Mouse (Mus musculus): ENCODE measurements around the gene Plcb4.

The Plcb4 gene

GRCm38 (mm10) chr2:135658486-135659390 is at the start of gene Plcb4:
TSS of gene Plcb4 (plus strand) at chr2:135659011.
- no peak for DNase-seq (ENCODE audit: extremely low read depth, low read depth, low spot score)

- DNase-seq (ENCODE audit: extremely low read depth, low read depth, low spot score) = no peak
These were observed 44.1 kb upstream of the Plcb4 start for GRCm38 (mm10) chr2:135614651-135615261.

DNA sequence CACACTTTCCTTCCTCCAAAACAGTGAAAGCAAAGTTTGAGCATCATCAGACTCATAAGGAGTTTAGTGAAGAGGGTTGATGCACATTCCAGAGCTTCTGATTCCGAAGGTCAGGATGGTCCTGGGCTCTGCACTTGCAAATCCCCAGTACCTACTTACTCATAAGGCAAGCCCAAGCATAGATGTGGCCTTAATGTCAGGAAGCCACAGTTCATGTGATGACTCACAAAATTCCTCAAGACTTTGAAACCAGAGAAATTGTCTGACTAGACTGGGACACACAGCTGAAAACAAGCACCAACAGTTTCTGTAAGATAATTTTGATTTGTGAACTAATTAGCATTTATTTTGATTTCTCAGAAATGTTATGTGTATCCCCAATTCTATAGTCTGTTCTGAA is 42.7 kb upstream of the Plcb4 start:
- no peak for DNase-seq (ENCODE audit: extremely low read depth, low read depth, low spot score)

- DNase-seq (ENCODE audit: extremely low read depth, low read depth, low spot score) = no peak
These were observed 40.3 kb upstream of the Plcb4 start for GRCm38 (mm10) chr2:135618551-135618950.

DNA sequence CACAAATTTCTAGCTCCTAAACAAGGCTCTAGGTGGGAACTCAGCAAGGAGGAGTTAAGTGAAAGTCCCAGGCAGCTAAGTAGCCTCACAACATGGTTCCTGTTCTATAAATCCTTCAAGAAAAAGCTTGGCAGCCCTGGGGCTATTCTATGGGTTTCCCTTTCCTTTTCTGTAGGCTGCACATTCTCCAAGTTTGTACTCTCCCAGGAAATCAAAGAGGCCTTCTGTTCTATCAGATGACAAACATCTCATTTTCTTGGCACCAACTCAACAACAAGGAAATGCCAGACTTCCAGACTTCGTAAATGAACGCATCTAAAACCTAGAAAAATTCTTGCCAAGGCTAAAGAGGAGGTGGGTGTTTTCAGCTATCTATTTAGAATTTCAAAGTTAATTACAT is 38.9 kb upstream of the Plcb4 start:
- DNase-seq (ENCODE audit: extremely low read depth, low read depth, low spot score) = no peak

DNA sequence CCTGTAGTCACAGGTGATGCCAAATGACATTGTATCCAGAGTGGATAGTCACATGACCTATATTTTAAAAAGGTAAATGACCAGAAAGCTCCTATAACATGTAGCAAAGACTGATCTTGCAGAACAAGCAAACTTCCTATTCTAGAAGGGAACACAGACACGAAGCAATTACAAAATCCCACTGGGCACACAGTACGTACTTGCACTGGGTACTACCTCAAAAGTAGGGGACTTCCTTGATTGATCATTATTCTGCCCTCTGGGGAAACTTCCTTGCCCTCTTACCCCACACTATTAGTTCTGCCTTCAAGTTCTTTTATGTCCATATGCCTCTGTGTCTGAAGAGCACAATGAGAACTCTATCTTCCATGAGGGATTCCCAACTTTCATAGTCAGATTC is 31.0 kb upstream of the Plcb4 start:
- DNase-seq (ENCODE audit: extremely low read depth, low read depth, low spot score) = no peak

GRCm38 (mm10) chr2:135637227-135637626 is 21.6 kb upstream of the Plcb4 start:
- DNase-seq (ENCODE audit: extremely low read depth, low read depth, low spot score) = no peak

- peak; percentile 68 for DNase-seq (ENCODE audit: extremely low read depth, low read depth, low spot score)
These were observed 17.8 kb upstream of the Plcb4 start for GRCm38 (mm10) chr2:135641002-135641401.

GRCm38 (mm10) chr2:135641636-135642035 is 17.2 kb upstream of the Plcb4 start:
- no peak for DNase-seq (ENCODE audit: extremely low read depth, low read depth, low spot score)

GRCm38 (mm10) chr2:135646226-135646625 is 12.6 kb upstream of the Plcb4 start:
- no peak for DNase-seq (ENCODE audit: extremely low read depth, low read depth, low spot score)

- no peak for DNase-seq (ENCODE audit: extremely low read depth, low read depth, low spot score)
These were observed 12.2 kb upstream of the Plcb4 start for GRCm38 (mm10) chr2:135646654-135647053.

GRCm38 (mm10) chr2:135647985-135648384 is 10.8 kb upstream of the Plcb4 start:
- DNase-seq (ENCODE audit: extremely low read depth, low read depth, low spot score) = no peak

DNA sequence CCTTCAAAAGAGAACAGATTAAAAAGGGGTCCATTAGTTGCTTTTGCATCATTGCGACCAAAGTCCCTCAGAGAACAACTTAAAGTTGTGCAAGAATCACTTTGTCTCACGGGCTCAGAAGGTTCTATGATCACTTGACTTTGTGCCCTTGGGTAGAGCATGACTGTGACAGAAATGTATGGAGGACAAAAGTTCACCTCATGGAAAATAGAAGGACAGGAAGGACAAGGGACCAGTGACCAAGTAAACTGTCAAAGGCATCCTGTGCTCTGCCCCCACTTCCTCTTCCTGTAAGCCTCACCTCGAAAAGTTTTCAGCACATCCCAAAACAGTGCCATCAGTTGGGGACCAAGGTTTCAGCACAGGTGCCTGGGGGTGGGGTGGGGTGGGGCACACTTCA is 7.9 kb upstream of the Plcb4 start:
- DNase-seq (ENCODE audit: extremely low read depth, low read depth, low spot score) = no peak

GRCm38 (mm10) chr2:135652040-135652439 is 6.8 kb upstream of the Plcb4 start:
- no peak for DNase-seq (ENCODE audit: extremely low read depth, low read depth, low spot score)

- DNase-seq (ENCODE audit: extremely low read depth, low read depth, low spot score) = no peak
These were observed 6.4 kb upstream of the Plcb4 start for GRCm38 (mm10) chr2:135652451-135652850.

GRCm38 (mm10) chr2:135655948-135656347 is 2.9 kb upstream of the Plcb4 start:
- DNase-seq (ENCODE audit: extremely low read depth, low read depth, low spot score) = no peak

DNA sequence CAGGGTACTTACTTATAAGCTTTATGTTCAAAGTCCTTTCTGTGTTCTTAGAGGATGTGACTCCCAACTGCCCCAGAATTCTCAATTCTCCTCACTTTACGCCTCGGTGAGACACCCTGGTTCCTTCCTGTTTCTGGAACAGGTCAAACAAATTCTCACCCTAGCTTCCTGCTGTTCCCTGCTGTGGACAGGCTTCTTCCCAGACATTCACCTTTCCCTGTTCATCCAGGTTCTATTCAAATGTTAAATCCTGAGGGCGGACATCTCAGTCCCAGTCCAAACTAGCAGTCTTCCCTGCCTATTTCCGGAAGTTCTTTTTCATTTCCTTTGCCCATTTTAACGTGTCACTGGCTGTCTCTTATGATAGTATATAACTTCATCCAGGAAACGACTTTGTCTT is 2.2 kb upstream of the Plcb4 start:
- DNase-seq (ENCODE audit: extremely low read depth, low read depth, low spot score) = no peak

GRCm38 (mm10) chr2:135659391-135660180 is 775 bp downstream of the Plcb4 start:
- DNase-seq (ENCODE audit: extremely low read depth, low read depth, low spot score) = no peak

GRCm38 (mm10) chr2:135660816-135661215 is 2.0 kb downstream of the Plcb4 start:
- no peak for DNase-seq (ENCODE audit: extremely low read depth, low read depth, low spot score)

- no peak for DNase-seq (ENCODE audit: extremely low read depth, low read depth, low spot score)
These were observed 5.0 kb downstream of the Plcb4 start for GRCm38 (mm10) chr2:135663785-135664184.

DNA sequence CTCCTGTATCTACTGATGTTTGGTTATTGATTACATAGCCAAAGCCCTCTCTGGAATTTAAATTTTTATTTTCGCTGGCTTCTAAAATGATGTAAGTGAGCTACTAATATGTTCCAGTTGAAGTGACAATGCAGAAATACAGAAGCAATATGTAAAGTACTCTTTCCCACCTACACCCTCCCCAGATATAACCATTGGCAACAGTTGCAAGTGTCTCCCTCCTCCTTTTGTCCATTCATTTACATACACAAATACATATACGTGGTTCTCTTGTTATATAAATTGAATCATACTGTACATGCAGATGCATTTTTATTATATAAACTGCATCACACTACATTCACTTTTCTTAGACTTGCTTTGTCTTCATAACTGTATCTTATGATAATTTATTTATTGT is 8.7 kb downstream of the Plcb4 start:
- DNase-seq (ENCODE audit: extremely low read depth, low read depth, low spot score) = no peak

All from fat pad, adult 2 months (tissue).